Mouse (Mus musculus) neural tube, embryonic 11.5 days (tissue): Measurements from ENCODE around the gene P2ry13. TPM values are rescaled to one million over a fixed set of nuclear protein-coding genes. Genes with fewer than 3 reads are reported as not detected.

Experiments used
- ATAC-seq: fragments of 200-750 bp; cut with Nextera tagmentation; 2 replicates; pipeline ENCODE4 v1.8.0; 2017; ENCODE audit warnings: moderate number of reproducible peaks, mild to moderate bottlenecking, moderate TSS enrichment, moderate library complexity; ENCODE audit not compliant: insufficient read depth, low FRiP score, low TSS enrichment
- DNase-seq: peaks from one replicate; pipeline ENCODE4 v3.0.0-alpha.2; 2015; ENCODE audit warnings: low spot score
- H3K27ac ChIP-seq: fragments of 300-500 bp; sonication (generic); 2 replicates; pipeline ENCODE4 v1.5.1; 2014; ENCODE audit warnings: low read depth, mild to moderate bottlenecking, low read length
- H3K27me3 ChIP-seq: fragments of 300-500 bp; sonication (generic); 2 replicates; pipeline ENCODE4 v1.6.1; 2014; ENCODE audit warnings: mild to moderate bottlenecking, low read length, mixed read lengths; ENCODE audit not compliant: control insufficient read depth, insufficient read depth
- H3K36me3 ChIP-seq: fragments of 300-500 bp; sonication (generic); 2 replicates; pipeline ENCODE4 v1.6.1; 2014; ENCODE audit warnings: mild to moderate bottlenecking, low read length, moderate library complexity, mixed read lengths; ENCODE audit not compliant: control insufficient read depth, insufficient read depth
- H3K4me1 ChIP-seq: fragments of 300-500 bp; sonication (generic); 2 replicates; pipeline ENCODE4 v1.6.1; 2014; ENCODE audit warnings: low read length, mixed read lengths; ENCODE audit not compliant: control insufficient read depth, insufficient read depth
- H3K4me2 ChIP-seq: fragments of 300-500 bp; sonication (generic); 2 replicates; pipeline ENCODE4 v1.6.1; 2014; ENCODE audit warnings: low read depth, mild to moderate bottlenecking, moderate library complexity
- H3K4me3 ChIP-seq: fragments of 300-500 bp; sonication (generic); 2 replicates; pipeline ENCODE4 v1.5.1; 2014; ENCODE audit warnings: low read depth, low read length
- H3K9ac ChIP-seq: fragments of 300-500 bp; sonication (generic); 2 replicates; pipeline ENCODE4 v1.6.1; 2014; ENCODE audit warnings: mild to moderate bottlenecking, low read length
- H3K9me3 ChIP-seq: fragments of 300-500 bp; sonication (generic); 2 replicates; pipeline ENCODE4 v1.6.1; 2016; ENCODE audit warnings: low read length; ENCODE audit not compliant: control insufficient read depth
- WGBS: fragments of 180-500 bp; shearing (Covaris S2); extraction: QIAGEN DNeasy Blood & Tissue Kit; methylation state at CpG from one replicate; pipeline ENCODE4 v1.1.7; 2014; 5-methylcytosine and 5-hydroxymethylcytosine counted together
- polyA plus RNA-seq: library from polyadenylated mRNA; unstranded; fragments of >200 nt; fragmentation: Nextera tagmentation; extraction: Ambion mirVana; gene quantifications from 2 replicates; pipeline ENCODE4 v1.2.1, GENCODE M21; 2014

P2ry13 gene
- polyA plus RNA-seq, 1 experiment from 2014 or later: 1.4 TPM

DNA sequence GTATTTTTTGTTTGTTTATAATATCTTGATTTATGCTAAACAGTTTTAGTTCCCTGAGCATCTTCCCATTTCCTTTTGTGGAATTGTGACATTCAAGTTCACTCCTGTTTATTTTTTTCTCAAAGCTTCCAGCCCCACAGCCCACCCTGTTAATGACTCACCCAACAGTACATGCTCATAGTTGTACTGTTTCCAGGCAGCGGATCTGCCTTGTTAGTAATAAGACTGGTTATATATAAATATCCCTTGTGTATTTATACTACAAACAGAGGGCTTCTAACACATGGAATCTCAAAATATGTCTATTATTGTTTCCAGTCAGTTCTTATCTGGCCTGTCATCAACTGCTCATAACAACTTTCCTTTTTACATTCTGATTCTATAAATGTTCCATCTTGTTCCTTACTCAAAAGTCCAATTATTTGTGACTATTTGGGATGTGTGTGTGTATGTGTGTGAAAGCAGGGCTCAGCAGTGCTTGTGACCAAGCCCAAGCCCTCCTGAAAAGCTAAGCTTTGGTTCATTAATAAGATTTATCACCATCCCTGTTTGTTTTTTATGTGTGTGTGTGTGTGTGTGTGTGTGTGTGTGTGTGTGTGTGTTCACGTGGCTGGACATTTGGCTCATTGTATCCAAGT, 43.1 kb downstream of the P2ry13 start:
- no peak overlapping the region for H3K4me2 ChIP-seq
- H3K27ac ChIP-seq: no peak overlapping the region
- DNase-seq: no peak
- 81% methylated on average over 2 of the region's 2 CpGs for WGBS
- H3K9me3 ChIP-seq: no peaks in the 10 kb centered on the region
- H3K9ac ChIP-seq: no peak overlapping the region
- no peaks in the 10 kb centered on the region for H3K36me3 ChIP-seq
- H3K4me3 ChIP-seq: no peak overlapping the region
- no peaks in the 10 kb centered on the region for H3K4me1 ChIP-seq
- ATAC-seq: no peak
- no peaks in the 10 kb centered on the region for H3K27me3 ChIP-seq

DNA sequence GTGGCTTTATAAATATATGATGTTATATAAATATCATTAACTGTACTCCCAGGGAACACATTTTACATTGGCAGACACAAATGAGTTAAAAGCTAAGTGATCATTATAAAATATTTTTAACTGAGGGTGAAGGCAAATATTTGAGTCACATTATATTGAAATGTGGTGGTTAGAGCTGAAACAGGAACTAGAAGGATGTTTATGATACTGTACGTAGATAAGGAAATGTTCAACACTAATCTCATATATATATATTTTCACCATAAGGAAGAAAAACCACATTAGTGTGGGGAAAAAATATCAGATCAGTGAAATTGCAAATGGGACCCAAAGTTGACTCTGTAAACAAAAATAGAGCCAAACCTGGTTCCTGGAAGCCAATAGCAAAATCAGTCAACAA, 50.2 kb downstream of the P2ry13 start:
- H3K4me2 ChIP-seq: no peak overlapping the region
- ATAC-seq: no peak
- no peak overlapping the region for H3K9ac ChIP-seq
- H3K36me3 ChIP-seq: no peaks in the 10 kb centered on the region
- no peak overlapping the region for H3K4me3 ChIP-seq
- no peaks in the 10 kb centered on the region for H3K9me3 ChIP-seq
- no peak overlapping the region for H3K27ac ChIP-seq
- no peaks in the 10 kb centered on the region for H3K4me1 ChIP-seq
- H3K27me3 ChIP-seq: no peaks in the 10 kb centered on the region
- 91% methylated on average over 1 of the region's 1 CpGs for WGBS
- no peak for DNase-seq

Other genes starting within 250 kb of the P2ry13 start
- 3.5 and 3.9 TPM in 2 replicates for gene Med12l, start 205.1 kb downstream of the P2ry13 start, polyA plus RNA-seq
- gene Gpr171, start 109.1 kb downstream of the P2ry13 start, polyA plus RNA-seq: 0.95 and 1.0 TPM in 2 replicates
- gene P2ry14, start 57.3 kb downstream of the P2ry13 start, polyA plus RNA-seq: 1.1 and 1.9 TPM in 2 replicates
- gene Gpr87, start 15.8 kb downstream of the P2ry13 start, polyA plus RNA-seq: not detected in 2 replicates
- 3.4 and 3.8 TPM in 2 replicates for gene P2ry12, start 52.0 kb upstream of the P2ry13 start, polyA plus RNA-seq
- 3.9 and 4.0 TPM in 2 replicates for gene Igsf10, start 133.5 kb upstream of the P2ry13 start, polyA plus RNA-seq